Mouse (Mus musculus) spleen, adult 2 months (tissue): ENCODE results near the gene Morn3. TPM values are rescaled to one million over a fixed set of nuclear protein-coding genes. Genes with fewer than 3 reads are reported as not detected.
A peak's percentile ranks its signal among the peaks of the same experiment; 100 is the strongest.

Experiments used
- DNase-seq, 2 experiments: peaks; one replicate each; pipeline versions ENCODE4 v3.0.0 to v3.0.0-alpha.2; 2012 to 2021; ENCODE audit warnings: low spot score in 2 of 2, low read depth in 1 of 2
- H3K27ac ChIP-seq: fragments of 200-500 bp; 2 replicates; pipeline ENCODE4 v1.5.1; 2012; ENCODE audit warnings: low read length, inconsistent platforms; ENCODE audit not compliant: insufficient read depth
- H3K27me3 ChIP-seq: fragments of 200-500 bp; 2 replicates; pipeline ENCODE4 v1.6.1; 2012; ENCODE audit warnings: mild to moderate bottlenecking, moderate library complexity, low read length, inconsistent platforms; ENCODE audit not compliant: control insufficient read depth, insufficient read depth
- H3K36me3 ChIP-seq: fragments of 200-500 bp; 2 replicates; pipeline ENCODE4 v1.6.1; 2012; ENCODE audit warnings: mild to moderate bottlenecking, low read length, inconsistent platforms; ENCODE audit not compliant: control insufficient read depth, insufficient read depth
- H3K4me1 ChIP-seq: fragments of 200-500 bp; 2 replicates; pipeline ENCODE4 v1.6.1; 2011; ENCODE audit warnings: inconsistent platforms; ENCODE audit not compliant: control insufficient read depth, insufficient read depth, insufficient read length
- H3K4me3 ChIP-seq: fragments of 200-500 bp; 2 replicates; pipeline ENCODE4 v1.5.1; 2011; ENCODE audit warnings: mild to moderate bottlenecking, inconsistent platforms; ENCODE audit not compliant: insufficient read depth, insufficient read length; ENCODE audit errors: extremely low read depth
- CTCF ChIP-seq: fragments of 200-500 bp; IDR thresholded peaks from 2 replicates; pipeline ENCODE4 v1.5.1; 2011; ENCODE audit warnings: mild to moderate bottlenecking, inconsistent platforms; ENCODE audit not compliant: insufficient read depth, insufficient read length, insufficient replicate concordance; ENCODE audit errors: extremely low read depth
- POLR2A ChIP-seq: fragments of 200-500 bp; IDR thresholded peaks from 2 replicates; pipeline ENCODE4 v1.6.1; 2011; ENCODE audit warnings: low read depth, low read length, inconsistent platforms
- WGBS: fragments of 180-500 bp; shearing (Covaris S2); methylation state at CpG from one replicate; pipeline ENCODE4 v1.1.7; 2018; 5-methylcytosine and 5-hydroxymethylcytosine counted together
- polyA plus RNA-seq: library from polyadenylated mRNA; depleted of rRNA; stranded (reverse); fragments of >200 nt; gene quantifications from 2 replicates; pipeline ENCODE4 v1.2.3, GENCODE M21; 2012

Morn3 gene
- polyA plus RNA-seq, 1 experiment: not detected

DNA sequence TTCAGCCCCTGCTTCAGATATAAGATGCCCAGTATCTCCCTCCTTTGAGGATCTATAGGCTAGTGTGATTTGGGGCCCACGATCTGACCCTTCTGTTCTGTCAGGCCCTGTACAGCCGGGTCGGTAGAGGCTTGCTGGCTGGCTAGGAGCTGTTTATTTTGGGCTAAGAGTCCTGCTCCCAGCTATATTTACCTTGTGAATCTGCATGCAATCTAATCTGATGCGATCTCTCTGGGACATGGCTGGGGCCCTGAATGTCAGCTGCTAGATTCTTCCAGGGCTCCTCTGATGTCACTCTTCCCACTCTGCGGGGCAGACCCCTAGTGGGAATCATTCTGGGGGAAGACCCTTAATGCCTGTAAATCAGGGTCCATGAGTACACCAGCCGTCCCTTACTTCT lies 22.5 kb downstream of the Morn3 start:
- Histone ChIP-seq H3K4me1 (peaks cover 12% of the 10 kb centered on the region; the same call in 1 of the 2 replicates), H3K27ac (0 out of 2 replicates have a peak overlapping the region, but pooled peaks have one; percentile 18), H3K36me3 (peaks cover 3% of the 10 kb centered on the region), H3K4me3 (no peak overlapping the region), H3K27me3 (no peaks in the 10 kb centered on the region)
- WGBS: 90% methylated on average over 6 of the region's 6 CpGs
- DNase-seq: no peak
- TF ChIP-seq CTCF: no peak
- TF ChIP-seq POLR2A: no peak

DNA sequence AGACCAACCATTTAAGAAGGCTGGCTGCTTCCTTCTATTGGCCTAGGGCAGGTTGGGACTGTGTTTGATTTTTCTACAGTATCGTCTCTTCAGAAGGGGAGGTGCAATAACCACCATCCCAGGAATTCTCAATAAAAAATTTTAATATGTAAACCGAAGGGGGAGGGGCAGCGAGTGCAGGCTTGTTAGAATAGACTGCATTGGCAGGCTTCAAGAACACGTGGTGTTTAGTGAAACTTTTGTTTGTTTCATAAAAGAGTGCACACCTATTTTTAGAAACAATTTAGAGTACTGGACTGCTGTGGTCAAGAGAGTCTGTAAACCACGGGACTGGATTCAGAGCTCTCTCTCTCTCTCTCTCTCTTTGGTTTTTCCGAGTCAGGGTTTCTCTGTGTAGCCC lies 23.8 kb downstream of the Morn3 start:
- no peak overlapping the region for H3K27ac ChIP-seq
- H3K4me3 ChIP-seq: no peak overlapping the region
- no peak for DNase-seq
- no peaks in the 10 kb centered on the region for H3K36me3 ChIP-seq
- H3K4me1 ChIP-seq: peaks cover 14% of the 10 kb centered on the region; the same call in 1 of the 2 replicates
- TF ChIP-seq POLR2A: no peak
- no peak for TF ChIP-seq CTCF
- H3K27me3 ChIP-seq: no peaks in the 10 kb centered on the region
- 69% methylated on average over 6 of the region's 6 CpGs for WGBS

DNA sequence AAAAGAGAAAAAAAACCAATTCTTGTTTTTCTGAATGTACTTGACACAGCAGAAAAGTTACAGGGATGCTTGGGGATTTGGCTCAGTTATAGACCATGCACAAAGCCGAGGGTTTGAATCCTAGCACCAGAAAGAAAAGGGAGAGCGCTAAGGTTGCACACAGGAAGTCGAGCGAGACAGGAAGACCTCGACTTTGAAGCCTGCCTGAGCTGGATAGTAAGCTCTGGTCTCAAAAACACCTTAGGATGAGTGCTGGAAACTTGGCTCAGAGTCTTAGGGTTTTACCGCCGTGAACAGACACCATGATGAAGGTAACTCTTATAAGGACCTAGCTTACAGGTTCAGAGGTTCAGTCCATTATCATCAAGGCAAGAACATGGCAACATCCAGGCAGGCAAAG lies 25.4 kb downstream of the Morn3 start:
- WGBS: 49% methylated on average over 7 of the region's 7 CpGs
- no peaks in the 10 kb centered on the region for H3K27me3 ChIP-seq

DNA sequence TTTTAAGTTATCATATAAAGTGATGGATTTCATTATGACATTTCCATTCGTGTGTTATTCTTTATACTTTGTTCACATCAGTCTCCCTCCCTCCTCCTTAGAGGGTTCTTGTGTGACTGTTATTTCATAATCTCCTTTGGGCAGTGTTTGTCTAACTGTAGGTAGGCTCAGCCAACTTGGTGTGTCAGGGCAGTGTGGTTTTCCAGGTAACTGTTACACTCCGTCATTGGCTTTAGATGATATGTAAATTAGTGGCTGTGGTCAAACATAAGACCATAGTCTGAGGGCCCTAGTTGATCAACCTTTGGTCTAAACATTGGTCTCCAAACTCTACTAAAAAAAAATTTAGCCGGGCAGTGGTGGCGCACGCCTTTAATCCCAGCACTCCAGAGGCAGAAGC lies 26.4 kb downstream of the Morn3 start:
- DNase-seq: no peak
- Histone ChIP-seq H3K27me3 (no peaks in the 10 kb centered on the region), H3K27ac (no peak overlapping the region), H3K36me3 (no peaks in the 10 kb centered on the region), H3K4me1 (peaks cover 17% of the 10 kb centered on the region; the same call in 1 of the 2 replicates), H3K4me3 (no peak overlapping the region)
- TF ChIP-seq CTCF (no peak), POLR2A (no peak)
- WGBS: 86% methylated on average over 5 of the region's 5 CpGs

More for the DNA sequence above, 25.4 kb downstream of the Morn3 start:
- DNase-seq: no peak
- peaks cover 23% of the 10 kb centered on the region; the same call in 1 of the 2 replicates for H3K4me1 ChIP-seq
- no peak for TF ChIP-seq CTCF
- TF ChIP-seq POLR2A: no peak
- H3K4me3 ChIP-seq: no peak overlapping the region
- H3K27ac ChIP-seq: no peak overlapping the region
- no peaks in the 10 kb centered on the region for H3K36me3 ChIP-seq

DNA sequence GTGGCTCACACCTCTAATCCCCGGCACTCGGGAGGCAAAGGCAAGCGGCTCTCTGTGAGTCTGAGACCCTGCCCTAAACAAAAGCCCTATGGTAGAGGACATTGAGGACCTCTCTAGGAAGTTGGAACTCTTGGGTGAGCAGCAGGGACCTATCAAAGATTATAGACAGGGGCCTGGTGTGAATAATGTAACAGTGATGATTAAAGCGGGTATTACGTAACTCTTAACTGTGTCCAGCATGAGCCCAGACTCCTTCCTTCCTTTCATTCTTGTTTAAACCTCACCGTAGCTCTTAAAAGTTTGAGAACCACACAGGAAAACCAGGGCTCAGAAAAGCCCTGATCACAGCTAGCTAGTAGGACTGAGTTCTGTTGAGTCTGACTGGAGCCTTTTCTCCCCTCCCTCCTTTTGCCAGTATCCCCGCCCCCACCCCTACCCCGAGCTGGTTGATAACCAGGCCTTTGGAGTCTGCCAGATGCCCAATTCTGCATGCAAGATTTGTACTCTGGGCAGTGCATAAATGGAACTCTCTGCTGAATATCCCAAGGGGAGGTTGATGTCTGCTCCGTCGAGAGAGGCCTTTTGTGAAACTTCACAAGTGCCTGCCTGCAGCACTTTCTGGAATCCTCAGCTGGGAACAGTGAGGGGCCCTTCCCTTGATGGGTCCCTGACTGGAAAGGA lies 27.3 kb downstream of the Morn3 start:
- H3K4me1 ChIP-seq: peaks cover 13% of the 10 kb centered on the region; the same call in 1 of the 2 replicates
- no peaks in the 10 kb centered on the region for H3K27me3 ChIP-seq
- WGBS: 35% methylated on average over 10 of the region's 10 CpGs
- no peak for DNase-seq
- 0 out of 2 replicates have a peak overlapping the region, but pooled peaks have one; percentile 44 for H3K27ac ChIP-seq
- no peaks in the 10 kb centered on the region for H3K36me3 ChIP-seq
- no peak for TF ChIP-seq CTCF
- TF ChIP-seq POLR2A: no peak
- no peak overlapping the region for H3K4me3 ChIP-seq

DNA sequence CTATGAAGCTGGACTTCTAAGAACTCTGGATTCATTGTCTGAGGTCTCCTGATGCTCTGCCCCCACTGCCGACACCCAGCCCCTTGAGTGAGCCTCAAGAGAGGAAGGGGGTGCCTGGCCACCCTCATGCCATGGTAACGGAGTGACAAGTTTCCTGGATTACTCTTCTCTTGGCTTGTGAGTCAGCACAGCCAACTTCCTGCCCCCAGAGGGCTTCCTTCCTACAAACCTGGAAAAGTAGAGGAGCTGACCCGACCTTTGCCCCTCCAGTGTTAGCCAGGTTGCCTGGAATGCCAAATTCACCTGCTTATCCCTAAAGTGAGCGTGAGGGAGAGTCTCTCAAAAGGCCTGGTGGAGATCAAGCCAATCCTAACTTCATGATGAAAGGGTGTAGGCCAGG lies 29.3 kb downstream of the Morn3 start:
- 58% methylated on average over 4 of the region's 4 CpGs for WGBS
- no peaks in the 10 kb centered on the region for H3K27me3 ChIP-seq
- DNase-seq: no peak
- H3K4me1 ChIP-seq: peaks cover 15% of the 10 kb centered on the region; the same call in 1 of the 2 replicates
- TF ChIP-seq POLR2A: no peak
- TF ChIP-seq CTCF: no peak
- no peaks in the 10 kb centered on the region for H3K36me3 ChIP-seq
- H3K27ac ChIP-seq: no peak overlapping the region
- H3K4me3 ChIP-seq: no peak overlapping the region

DNA sequence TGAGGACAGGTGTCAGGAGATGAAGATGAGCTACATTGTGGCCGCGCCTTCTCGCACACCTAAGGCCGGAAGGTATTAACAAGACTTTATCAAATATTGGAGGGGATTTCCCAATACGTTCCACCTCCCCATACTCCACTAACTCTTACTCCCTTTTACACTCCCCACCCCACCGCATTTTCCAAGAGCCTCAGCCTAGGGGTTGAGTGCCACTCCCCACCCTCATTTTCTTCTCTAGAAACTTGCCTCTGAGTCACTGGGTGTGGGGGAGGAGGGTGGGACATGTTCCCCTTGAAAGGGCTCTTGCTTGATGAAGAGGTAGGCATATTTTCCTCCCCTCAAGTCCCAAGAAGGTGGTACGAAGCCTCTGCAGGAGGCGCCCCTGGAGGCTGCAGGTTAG lies 30.9 kb downstream of the Morn3 start:
- TF ChIP-seq CTCF: no peak
- peak; percentile 29 to 30 for DNase-seq
- 8% methylated on average over 8 of the region's 8 CpGs for WGBS
- Histone ChIP-seq H3K27ac (peak overlapping the region; percentile 88; the same call in 1 of the 2 replicates), H3K27me3 (no peaks in the 10 kb centered on the region), H3K4me1 (peaks cover 15% of the 10 kb centered on the region; the same call in 1 of the 2 replicates), H3K36me3 (no peaks in the 10 kb centered on the region), H3K4me3 (peak overlapping the region; percentile 71)
